Mouse (Mus musculus) erythroblast, adult 5-6 weeks (primary cell): Measurements from ENCODE around the gene Hoxa11. TPM values are rescaled to one million over a fixed set of nuclear protein-coding genes. Genes with fewer than 3 reads are reported as not detected.

Experiments used
- ATAC-seq: replicated peaks from 2 replicates; pipeline ENCODE4 v1.8.0; 2016; ENCODE audit warnings: moderate number of reproducible peaks, mild to moderate bottlenecking, moderate TSS enrichment, inconsistent platforms; ENCODE audit not compliant: poor library complexity, low FRiP score, severe bottlenecking
- total RNA-seq, 2 experiments: library from RNA; stranded (forward) in 1 of 2; stranded (reverse) in 1 of 2; fragments of 150-400 nt in 1 of 2; fragments of 200-764, 138-1000 nt in 1 of 2; gene quantifications; 2 replicates each; pipeline versions ENCODE4 v1.2.3 to v1.2.4; 2015 to 2017; ENCODE audit warnings: low replicate concordance in 2 of 2

Gene Hoxa11
- total RNA-seq (2015; ENCODE audit: low replicate concordance) (not detected in 2 replicates), total RNA-seq (2017; ENCODE audit: low replicate concordance) (not detected in 2 replicates)

GRCm38 (mm10) chr6:52245757-52246142 is at the start of gene Hoxa11:
Gene Hoxa11, minus strand, starts transcription at chr6:52245810.
- no peak for ATAC-seq

- ATAC-seq, result no peak
These were observed 49.0 kb upstream of the Hoxa11 start for GRCm38 (mm10) chr6:52294616-52295015.

- no peak for ATAC-seq
These were observed 46.7 kb upstream of the Hoxa11 start for GRCm38 (mm10) chr6:52292328-52292727.

- ATAC-seq, result no peak
These were observed 45.6 kb upstream of the Hoxa11 start for GRCm38 (mm10) chr6:52291021-52291860.

GRCm38 (mm10) chr6:52290186-52290585 is 44.6 kb upstream of the Hoxa11 start:
- no peak for ATAC-seq

- ATAC-seq, result no peak
These were observed 38.3 kb upstream of the Hoxa11 start for GRCm38 (mm10) chr6:52283896-52284295.

GRCm38 (mm10) chr6:52281084-52281483 is 35.5 kb upstream of the Hoxa11 start:
- no peak for ATAC-seq

GRCm38 (mm10) chr6:52276920-52277319 is 31.3 kb upstream of the Hoxa11 start:
- ATAC-seq, result no peak

- no peak for ATAC-seq
These were observed 30.8 kb upstream of the Hoxa11 start for GRCm38 (mm10) chr6:52276382-52276781.

GRCm38 (mm10) chr6:52275563-52276280 is 30.1 kb upstream of the Hoxa11 start:
- ATAC-seq, result no peak

GRCm38 (mm10) chr6:52274576-52274975 is 29.0 kb upstream of the Hoxa11 start:
- ATAC-seq, result no peak

- no peak for ATAC-seq
These were observed 28.2 kb upstream of the Hoxa11 start for GRCm38 (mm10) chr6:52273656-52274280.

GRCm38 (mm10) chr6:52272766-52273655 is 27.4 kb upstream of the Hoxa11 start:
- ATAC-seq, result no peak

- ATAC-seq, result no peak
These were observed 25.2 kb upstream of the Hoxa11 start for GRCm38 (mm10) chr6:52270494-52271480.

GRCm38 (mm10) chr6:52268756-52269155 is 23.1 kb upstream of the Hoxa11 start:
- no peak for ATAC-seq

GRCm38 (mm10) chr6:52268341-52268740 is 22.7 kb upstream of the Hoxa11 start:
- no peak for ATAC-seq

GRCm38 (mm10) chr6:52267691-52268090 is 22.1 kb upstream of the Hoxa11 start:
- no peak for ATAC-seq

GRCm38 (mm10) chr6:52267221-52267620 is 21.6 kb upstream of the Hoxa11 start:
- no peak for ATAC-seq

GRCm38 (mm10) chr6:52266666-52266985 is 21.0 kb upstream of the Hoxa11 start:
- no peak for ATAC-seq
